Mouse (Mus musculus): ENCODE data around the gene Rtp1. TPM values are rescaled to one million over a fixed set of nuclear protein-coding genes. Genes with fewer than 3 reads are reported as not detected.

Gene Rtp1
- total RNA-seq, 2 experiments from 2014 or later, result not detected

DNA sequence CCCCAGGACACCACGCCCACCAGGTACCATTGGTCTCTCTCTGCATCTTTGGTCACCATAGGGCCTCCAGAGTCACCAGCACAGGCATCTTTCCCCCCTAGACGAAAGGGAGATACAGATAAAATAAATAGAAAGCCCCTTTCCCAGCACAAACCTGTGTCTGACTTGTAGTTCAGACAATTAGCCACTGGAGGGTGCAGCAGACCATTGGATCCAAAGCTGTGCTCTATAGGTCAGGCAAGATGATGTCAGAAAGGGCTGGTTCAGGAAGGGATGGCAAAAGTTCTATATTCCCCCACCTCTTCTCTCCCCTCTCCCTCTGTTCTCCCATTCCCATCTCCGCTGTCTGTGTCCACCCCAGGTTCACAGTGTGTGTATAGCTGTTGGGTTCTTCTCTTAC is 23.5 kb downstream of the Rtp1 start:
- no peak for DNase-seq (ENCODE audit: low spot score)
- intact Hi-C loops (cut with DNase I), result loop anchor here (1.0 to 2.0 kb wide), 3 partner anchors 98 to 500 kb away; no protein-coding TSS in a partner anchor

DNA sequence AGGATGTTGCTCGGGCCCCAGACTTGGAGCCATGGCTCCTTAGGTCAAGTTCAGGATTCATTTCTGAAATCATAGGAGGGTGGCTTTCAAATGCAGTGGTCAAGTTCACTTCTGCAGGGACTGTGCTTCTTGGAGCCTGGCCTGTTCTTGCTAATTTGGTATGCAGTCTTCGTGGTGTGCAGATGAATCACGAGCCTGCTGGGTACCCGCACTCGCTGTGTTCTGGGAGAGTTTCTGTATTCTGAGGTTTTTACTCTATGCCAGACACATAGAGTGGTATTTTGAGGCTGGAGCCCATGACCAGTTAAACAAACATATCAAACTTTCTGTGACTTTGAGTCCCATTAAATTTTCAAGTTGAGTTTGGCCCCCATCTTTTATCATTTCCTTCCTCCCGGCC is 25.4 kb downstream of the Rtp1 start:
- intact Hi-C loops (cut with DNase I), result no loop called here
- no peak for DNase-seq (ENCODE audit: low spot score)

DNA sequence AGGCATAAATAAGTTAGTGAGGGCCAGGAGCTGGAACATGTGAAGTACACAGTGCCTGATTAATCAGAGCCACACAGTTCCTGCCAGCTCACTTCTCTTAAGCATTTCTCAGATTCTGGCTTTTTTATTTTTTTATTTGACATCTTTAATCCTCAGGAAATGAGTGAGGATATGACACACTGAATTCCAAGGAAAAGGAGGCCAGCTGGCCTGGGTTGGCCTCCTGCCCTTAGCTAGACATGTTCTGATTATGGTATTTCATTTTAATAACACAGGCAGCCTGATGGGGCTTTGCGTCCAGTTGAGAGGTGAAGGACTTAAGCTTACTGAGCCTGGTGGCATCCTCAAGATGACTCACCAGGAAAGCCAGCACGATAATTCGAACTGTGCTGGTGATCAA is 27.6 kb downstream of the Rtp1 start:
- peak; percentile 20 for DNase-seq (ENCODE audit: low spot score)
- intact Hi-C loops (cut with DNase I), result no loop called here

DNA sequence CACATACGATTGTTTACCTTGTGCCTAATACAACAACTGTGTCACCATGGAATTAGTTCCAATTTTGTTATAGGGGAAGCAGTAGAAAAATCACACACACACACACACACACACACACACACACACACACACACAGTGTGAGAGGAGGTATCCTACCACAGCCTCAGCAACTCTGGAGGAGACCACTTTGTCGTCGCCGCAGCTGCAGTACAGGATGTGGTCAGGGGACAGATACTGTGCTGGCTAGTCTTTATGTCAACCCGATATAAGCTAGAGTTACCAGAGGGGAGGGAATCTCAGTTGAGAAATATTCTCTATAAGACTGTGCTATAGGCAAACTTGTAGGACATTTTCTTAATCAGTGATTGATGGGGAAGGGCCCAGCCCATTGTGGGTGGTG is 28.4 kb downstream of the Rtp1 start:
- no peak for DNase-seq (ENCODE audit: low spot score)
- intact Hi-C loops (cut with DNase I), result no loop called here

DNA sequence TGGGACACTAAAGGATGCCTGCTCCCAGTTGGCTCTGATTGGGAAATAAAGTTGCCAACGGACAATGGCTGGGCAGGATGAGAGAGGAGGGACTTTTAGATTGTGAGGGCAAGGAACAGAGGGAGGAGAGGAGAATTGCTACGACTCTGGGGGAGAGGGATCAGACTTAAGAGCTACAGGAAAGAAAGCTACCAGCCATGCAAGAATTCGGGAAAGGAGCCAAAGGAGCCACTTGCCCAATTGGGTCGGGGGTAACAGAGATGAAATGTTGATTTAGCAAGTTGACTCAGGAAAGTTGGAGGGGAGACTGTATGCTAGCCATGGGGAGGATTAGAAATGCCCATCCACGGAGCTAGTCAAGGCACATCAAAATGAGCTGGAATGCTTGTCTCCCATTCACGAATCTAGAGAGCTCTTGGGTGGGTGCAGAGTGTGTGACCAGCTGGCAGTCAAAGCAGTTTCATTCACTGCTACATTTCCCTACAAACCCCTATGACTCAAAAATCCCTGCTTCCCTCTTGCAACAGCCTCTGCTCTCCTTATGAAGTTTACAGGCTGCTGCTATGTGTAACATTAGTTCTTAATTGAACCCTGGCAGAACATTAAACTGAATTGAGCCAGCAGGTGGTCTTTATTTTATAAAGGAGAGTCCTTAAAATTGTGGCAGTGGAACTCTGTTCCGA is 30.1 kb downstream of the Rtp1 start:
- DNase-seq (ENCODE audit: low spot score), result no peak
- intact Hi-C loops (cut with DNase I), result no loop called here

DNA sequence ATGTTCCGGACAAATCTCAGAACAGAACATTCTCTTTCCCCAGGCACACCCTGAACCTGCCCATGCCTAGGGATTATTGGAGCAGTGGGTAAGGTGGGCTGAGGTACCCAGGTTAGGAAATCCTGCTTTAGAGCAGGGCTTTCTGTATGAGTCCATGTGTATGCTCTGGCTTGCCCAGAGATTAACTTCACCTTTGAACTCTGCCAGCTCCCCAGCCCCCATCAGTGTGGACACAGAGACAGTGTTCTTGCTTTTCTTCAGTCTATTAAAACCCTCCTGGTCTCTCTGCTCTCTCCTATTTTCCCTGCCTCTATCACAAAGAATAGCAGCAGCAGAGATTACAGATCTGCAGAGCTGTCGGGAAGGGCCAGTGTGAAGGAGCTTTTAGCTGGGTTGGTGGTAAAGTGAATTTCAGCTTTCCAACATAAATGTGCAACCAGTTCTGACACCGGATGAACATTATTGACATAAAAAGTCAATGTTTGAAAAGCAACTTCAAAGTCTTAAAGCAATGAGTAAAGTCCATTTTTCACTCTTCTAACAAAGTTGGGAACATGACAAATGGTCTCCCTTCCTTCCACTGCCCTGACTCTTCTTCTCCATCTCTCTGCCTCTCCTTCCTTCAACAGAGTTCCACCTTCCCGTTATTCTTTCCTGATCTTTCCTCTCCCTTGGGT is 34.9 kb downstream of the Rtp1 start:
- intact Hi-C loops (cut with DNase I), result no loop called here
- DNase-seq (ENCODE audit: low spot score), result no peak

DNA sequence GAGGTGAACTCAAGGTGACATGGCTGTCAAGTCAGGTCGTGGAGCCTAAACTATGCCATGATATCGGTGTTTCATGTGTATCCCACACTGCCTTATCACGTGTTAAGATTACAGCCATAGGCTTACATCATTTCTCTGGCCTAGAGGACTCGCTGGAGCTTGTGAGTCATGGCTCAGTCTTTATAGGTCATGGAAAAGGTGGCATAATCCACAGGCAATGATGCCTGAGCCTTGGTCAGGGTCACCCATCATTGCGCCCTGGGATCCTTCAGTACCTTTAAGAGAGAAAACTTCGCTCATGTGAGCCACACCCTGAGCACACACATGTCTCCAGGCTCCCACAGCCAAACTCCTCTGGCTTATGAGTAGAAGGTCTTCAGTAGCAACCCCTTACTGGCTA is 42.6 kb downstream of the Rtp1 start:
- intact Hi-C loops (cut with DNase I), result no loop called here
- no peak for DNase-seq (ENCODE audit: low spot score)

DNA sequence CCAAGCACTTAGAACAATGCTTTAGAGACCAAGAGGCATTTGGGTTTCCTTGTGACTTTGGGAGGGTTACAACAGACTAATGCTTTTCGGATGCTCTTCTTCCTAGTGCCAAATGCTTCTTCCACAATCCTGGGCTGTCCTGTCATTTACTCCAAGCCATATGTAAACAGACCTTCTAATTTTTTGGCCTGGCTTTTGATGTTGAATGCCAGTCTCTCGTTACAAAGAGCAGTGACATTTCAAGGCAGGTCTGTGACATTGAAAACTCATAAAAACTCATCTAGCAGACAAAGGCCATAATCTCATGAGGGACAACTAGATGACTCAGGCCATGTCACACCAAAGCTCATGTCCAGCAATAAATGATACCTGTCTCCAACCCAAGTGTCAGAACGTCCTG is 43.1 kb downstream of the Rtp1 start:
- intact Hi-C loops (cut with DNase I), result no loop called here
- no peak for DNase-seq (ENCODE audit: low spot score)

DNA sequence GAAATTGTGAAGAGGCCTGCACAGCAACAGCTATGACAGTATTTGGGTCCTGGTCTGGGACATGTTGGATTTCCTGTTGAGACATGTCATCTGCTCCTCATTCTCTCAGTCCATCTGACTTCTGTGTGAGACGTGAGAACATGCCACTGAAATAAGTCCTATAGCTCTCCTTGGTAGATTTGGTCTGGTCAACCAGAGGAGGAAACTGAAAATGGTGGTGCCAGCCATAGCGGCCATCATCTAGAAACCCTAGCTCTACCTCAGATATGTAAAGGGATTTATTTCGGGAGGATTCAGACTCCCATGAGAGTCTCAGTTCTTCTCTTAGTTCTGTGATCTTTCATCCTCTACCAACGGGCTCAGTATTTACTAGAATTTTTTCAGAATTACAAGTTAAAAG is 46.7 kb downstream of the Rtp1 start:
- DNase-seq (ENCODE audit: low spot score), result no peak
- intact Hi-C loops (cut with DNase I), result no loop called here

DNA sequence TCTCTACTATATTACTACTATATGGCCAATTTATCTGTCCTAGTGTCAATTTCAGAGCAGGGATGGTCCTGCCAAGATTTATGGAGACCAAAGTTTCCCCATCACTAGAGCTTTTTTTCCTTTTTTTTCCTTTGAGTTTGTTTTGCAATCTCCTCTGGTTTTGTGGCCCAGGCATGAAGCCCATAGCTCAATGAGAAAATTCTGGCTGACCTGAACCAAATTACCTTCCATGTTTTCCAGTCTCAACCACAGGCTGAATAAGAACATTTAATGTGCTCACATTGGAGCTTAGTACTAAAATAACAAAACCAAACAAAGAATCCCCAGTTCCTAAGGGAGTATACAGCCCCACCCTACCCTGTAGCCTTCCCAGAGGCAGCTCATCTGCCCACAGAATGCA is 47.7 kb downstream of the Rtp1 start:
- no peak for DNase-seq (ENCODE audit: low spot score)
- intact Hi-C loops (cut with DNase I), result no loop called here

DNA sequence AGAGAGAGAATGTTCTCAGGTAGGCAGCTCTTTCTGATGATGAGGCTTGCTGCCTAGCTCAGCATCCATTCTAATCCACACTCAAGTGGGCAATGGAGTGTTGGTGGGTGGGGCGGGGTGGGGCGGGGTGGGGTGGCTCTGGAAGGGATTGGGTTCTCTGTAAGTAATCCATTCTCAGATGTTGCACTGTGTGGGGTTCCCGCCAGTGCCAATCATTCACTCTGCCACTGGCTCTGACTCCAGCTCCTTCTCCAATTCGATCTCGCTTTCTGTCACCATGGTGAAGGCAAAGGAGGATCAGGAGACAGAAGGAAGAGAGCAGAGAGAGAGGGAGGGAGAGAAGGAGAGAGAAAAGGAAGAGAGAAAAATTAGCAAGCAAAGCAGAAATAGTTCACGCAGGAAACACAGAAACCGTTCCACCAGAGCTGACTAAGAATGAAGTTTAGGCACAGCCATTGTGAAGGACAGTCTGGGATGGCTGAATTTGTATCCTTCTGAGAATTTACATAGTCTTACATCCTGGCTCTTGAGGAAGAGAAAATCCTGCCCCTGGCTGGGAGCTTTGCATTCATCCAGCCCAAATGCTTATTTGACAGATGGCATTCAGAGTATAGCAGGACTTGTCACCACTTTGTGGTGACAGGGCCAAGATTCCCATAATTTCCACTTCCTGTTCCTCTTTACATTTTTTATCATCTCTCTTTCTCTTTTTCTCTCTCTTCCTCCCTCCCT is 51.1 kb downstream of the Rtp1 start:
- intact Hi-C loops (cut with DNase I), result no loop called here
- DNase-seq (ENCODE audit: low spot score), result no peak

DNA sequence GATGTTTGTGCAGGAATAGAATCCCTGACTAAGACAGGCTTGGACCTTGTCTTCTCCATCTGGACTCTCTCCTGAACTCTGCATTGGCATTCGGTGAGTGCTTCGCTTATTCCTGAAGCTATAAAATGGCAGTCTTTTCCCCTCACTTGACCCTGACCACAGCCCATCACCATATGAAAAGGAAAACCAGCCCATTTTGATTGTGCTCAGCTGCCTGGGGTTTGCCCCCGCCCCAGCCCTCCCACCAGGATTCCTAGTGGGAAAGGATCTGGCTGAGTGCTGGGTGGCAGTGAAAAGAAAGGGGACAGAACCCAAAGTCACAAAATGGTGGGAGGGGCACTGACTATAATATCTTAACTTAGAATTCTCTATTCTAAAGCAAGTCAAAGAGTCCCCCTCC is 53.3 kb downstream of the Rtp1 start:
- intact Hi-C loops (cut with DNase I), result no loop called here
- DNase-seq (ENCODE audit: low spot score), result no peak

DNA sequence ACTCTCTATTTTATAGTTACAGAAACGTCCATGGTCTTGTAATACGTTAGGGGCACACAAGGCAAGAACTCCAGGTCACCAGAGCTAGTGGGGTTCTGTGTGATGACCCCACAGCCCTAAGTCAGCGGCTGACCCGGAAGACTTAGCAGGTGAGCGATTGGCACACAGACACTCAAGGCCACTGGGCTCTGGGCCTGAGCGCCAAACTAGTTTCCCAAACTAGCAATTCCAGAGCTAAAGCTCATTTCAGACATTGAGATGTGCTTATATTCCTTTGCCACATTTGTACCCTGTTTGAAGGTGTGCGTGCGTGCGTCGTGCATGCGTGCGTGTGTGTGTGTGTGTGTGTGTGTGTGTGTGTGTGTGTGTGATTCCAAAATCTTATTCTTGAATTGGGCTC is 53.9 kb downstream of the Rtp1 start:
- intact Hi-C loops (cut with DNase I), result no loop called here
- DNase-seq (ENCODE audit: low spot score), result no peak

DNA sequence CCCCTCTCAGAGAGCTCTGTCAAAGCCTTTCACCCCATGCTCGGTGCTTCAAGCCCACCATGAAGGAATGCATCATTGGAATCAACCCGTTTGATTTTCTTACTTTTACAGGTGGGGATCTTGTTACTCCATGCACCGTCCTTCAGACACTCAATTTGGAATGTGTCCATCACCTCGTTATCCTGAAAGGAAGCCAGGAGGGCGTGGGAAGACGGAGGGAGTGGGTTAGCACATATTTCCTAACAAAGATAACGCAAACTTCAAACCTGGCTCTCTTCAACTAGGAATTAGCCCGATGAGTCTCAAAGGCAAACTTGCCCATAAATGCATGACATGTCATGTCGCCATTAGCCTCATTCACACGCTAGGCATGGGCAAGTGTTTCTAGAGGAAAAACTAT is 54.4 kb downstream of the Rtp1 start:
- DNase-seq (ENCODE audit: low spot score), result no peak
- intact Hi-C loops (cut with DNase I), result no loop called here

Other genes with a start within 250 kb of the Rtp1 start
- gene St6gal1, start 204.4 kb upstream of the Rtp1 start, total RNA-seq (2021), result 10 to 100 TPM; 11.5 to 11.7 TPM
- gene Rtp4, start 91.2 kb downstream of the Rtp1 start, total RNA-seq (2021), result 1 to 10 TPM; 4.9 to 6.2 TPM
- 10 to 100 TPM; 17.5 to 22.0 TPM for gene Masp1, start 91.7 kb downstream of the Rtp1 start, total RNA-seq (2021)